Mouse (Mus musculus) ovary, postnatal 14 days (tissue): ENCODE measurements around the gene Fer.

Experiments used
- DNase-seq: peaks from one replicate; pipeline ENCODE4 v3.0.0; 2022; ENCODE audit warnings: low spot score

Fer gene

DNA sequence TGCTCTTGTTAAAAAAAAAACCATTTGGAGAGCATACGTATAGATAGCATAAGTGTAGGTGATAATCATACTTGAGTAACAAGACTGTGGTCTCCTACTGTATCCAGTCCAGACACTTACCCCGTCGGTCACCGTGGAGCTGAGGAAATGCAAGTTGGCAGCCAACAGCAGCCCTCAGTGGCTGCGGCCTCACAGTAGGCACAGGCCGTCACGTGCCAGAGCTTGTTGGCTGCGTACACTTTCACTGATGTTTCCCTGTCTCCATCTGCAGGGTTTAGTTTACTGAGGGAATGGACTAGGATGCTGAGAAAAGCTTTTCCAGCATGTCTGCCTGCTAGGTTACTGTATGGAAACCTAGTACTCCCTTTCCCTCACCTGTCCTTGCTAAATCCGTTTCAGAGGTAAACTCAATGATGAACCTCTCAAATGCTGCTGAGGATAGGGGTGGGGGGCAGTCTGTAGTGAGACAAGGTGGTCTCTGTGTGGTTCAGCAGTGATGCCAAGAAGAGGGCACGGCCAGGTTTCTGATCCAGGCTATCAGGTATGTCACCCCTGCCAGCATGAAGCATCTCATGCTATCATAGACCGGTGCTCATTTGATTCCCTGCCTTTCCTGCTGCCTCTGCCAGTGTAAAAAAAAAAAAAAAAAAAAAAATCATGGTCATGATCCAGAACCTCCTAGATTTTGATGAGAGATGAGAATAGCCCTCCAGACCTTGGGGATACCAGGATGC is 224.2 kb downstream of the Fer start:
- no peak for DNase-seq

DNA sequence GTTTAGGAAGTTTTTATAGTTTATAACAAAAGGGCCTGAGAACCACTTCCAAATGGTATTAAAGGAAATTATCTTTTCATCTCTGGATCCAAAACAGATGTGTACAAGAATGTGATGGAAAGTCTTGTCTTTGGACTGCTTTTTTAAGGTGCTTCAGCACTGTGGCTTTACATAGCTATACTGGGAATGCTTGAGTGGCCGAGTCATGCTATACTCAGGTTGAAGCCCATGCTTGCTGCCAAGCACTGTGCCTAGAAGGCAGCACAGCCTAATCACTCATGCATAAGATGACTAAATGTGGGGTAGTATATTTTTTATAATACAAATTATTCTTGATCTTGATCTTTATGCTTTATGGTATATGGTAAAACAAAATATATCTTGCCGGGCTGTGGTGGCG is 225.0 kb downstream of the Fer start:
- no peak for DNase-seq

DNA sequence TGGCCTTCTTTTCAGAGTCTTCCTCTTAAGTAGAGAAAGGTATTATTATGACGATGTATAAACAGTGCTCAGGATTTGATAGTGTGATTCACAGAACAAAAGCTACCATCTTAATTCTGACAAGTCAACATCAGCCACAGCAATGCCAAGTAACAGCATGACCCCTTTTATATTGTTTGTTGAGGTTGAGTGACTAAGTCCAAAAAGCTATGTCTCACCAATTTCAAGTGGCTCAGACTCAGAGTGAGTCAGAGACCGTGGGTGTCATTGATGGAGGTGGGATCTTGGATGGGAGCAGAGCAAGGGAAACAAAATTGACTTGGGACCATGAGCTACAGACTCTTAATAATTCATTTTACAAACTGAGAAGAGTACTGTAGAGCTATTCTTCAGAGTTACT is 230.9 kb downstream of the Fer start:
- no peak for DNase-seq

DNA sequence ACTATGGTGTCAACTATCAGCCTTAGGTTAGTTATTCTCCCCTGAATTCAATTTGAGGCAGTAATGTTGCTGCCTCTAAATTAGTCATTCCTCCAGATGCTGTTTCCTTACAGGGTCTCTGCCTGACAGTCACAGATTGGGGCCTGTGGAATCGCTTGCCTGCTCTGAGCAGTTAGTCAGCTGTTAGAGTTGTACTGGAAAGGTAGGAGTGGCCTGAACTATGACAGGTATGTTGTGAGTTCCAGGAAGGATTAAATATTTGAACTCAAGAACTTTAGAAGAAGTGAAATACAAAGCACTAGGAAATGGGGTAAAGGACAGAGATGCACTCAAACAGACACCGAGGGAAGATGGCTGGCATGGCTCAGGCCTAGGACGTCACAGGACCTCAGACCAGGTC is 233.9 kb downstream of the Fer start:
- no peak for DNase-seq

DNA sequence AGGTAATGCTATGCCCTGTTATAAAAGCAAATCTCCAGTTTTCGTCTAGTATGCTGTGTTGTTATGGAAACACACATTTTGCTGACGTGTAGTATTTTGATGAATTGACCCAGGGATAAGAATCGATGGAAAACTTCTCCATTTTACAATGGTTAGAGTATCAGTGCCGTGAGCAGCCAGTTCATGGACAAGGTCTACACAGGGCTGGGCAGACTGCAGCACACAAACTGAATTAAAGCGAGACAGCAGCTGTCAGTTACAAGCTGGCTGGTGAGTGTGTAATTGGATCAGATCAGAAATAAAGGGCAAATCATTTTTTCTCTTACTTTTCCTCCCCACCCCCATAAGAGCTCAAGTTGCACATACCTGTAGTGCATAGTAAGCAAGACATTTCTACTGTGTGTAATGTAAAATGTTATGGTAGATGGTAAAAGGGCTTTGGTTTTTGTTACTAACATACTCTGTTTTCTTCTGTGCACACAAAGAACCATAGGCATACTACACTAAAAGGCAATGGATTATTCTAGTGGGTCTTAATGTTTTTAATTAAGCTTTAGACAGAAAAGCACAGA is 235.0 kb downstream of the Fer start:
- no peak for DNase-seq

DNA sequence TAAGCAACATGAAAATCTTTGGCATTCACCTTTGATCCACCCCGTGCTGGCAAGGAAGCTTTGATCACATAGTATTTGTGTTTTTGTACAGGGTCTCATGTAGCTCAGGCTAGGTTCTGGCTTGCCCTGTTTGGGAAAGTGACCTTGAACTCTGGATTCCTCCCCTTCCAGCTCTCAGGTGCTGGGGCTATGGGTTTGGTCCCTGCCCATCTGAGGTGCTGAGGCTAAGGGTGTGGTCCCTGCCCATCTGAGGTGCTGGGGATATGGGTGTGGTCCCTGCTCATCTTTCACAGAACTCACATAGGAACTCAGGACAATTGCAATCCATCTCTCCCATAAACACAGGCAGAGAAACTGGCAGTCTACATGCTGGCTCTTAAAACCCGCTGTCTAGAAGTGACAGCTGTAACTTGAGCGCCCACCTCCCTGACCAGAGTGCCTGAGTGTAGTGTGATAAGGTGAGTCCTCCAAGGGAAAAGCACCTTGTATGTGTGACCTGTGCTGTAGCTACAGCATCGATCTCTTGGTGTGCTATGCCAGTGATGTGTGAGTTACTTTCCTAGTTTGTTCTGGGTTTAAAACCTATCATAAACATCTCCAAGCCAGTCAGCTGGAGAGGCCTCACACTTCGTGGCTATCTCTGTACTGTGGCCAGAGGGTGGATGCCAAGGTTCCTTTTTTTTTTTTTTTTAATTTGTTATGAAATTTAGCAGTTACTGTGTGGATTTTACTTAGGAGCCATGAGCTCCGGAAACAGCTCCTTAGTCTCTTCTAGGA is 236.7 kb downstream of the Fer start:
- DNase-seq: no peak

DNA sequence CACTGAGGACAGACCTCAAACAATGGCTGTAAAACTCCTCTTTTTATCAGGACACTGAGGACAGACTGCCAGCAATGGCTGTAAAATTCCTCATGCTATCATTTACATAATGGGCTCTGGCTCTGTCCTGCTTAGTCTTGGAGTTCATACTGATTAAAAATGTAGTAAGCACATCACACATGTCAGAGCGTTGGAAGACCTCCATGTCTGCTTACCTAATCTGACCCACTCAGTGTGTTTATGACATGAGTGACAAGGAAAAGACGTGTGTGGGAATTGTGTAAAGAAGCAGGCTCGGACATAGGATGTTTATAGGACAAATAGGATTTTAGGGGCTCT is 237.3 kb downstream of the Fer start:
- no peak for DNase-seq

DNA sequence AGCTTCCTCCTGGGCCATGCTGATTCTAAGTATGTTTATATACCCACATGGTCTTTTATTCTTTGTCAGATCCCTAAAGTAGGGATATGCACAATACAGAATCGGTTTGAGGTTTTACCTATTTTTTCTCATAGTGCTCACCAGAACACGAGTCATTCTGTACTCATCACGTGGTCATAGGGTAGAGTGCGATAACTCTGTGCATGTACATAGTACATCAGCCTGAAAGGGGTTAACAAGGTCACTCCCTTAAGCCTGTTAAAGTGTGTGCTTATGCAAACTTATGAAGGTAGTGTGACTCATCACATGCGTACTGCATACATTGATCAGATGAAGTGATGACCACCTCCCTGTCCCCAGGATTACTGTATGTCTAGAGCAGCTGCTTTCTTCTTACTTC is 245.9 kb downstream of the Fer start:
- DNase-seq: no peak

DNA sequence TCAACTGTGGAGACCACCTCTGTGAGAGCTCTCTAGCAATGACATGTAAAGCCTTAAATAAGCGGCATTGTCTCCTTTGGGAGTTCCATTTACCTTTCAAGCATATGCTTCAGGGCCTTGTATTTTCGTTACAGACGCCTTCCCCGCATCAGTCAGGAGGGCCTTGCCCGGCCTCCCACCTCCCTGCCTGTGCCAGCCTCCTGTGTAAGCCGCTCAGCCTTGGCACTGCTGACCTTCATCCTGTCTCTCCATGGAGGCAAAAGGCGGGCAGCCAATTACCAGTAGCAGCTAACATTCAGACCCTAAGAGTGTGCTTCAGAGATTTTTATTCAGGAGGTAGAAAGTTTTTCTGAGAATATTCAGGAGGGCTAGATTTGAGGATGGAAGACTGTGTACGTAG is 247.0 kb downstream of the Fer start:
- DNase-seq: no peak

DNA sequence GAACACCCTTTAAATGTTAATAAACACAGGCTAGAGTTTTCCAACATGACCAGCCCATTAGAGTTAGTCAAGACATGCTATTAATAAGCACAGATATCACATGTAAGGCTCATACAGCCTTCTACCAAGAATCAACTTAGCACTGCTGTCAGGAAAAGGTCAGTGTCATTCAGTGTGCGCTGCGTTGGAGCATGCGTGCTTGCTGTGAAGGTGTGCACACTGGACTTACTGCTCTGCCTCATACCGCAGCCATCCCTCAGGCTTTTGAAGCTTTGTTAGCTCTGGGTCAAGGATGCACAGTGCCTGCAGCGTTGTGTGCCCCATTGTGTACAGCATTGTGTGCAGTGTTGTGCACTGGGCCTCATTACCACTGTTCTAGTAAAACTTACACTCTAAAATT is 250.8 kb downstream of the Fer start:
- no peak for DNase-seq

DNA sequence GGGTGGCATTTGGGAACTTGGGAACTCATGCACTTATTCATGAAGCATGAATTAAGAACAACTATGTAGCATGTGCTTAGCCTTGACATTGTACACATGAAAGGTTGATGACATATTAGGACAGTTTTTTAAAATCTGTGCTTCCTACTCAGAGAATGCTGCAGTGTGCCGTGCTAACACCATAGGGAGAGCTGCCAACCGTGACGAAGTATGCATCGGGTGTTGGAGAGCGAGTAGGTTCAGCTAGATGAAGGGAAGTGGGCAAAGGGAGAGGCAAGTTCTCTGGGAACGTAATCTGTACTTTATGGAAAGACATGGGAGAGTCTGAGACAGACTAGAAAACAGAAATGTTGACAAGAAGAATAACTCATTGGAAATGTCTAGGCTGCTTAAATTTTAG is 253.9 kb downstream of the Fer start:
- no peak for DNase-seq

DNA sequence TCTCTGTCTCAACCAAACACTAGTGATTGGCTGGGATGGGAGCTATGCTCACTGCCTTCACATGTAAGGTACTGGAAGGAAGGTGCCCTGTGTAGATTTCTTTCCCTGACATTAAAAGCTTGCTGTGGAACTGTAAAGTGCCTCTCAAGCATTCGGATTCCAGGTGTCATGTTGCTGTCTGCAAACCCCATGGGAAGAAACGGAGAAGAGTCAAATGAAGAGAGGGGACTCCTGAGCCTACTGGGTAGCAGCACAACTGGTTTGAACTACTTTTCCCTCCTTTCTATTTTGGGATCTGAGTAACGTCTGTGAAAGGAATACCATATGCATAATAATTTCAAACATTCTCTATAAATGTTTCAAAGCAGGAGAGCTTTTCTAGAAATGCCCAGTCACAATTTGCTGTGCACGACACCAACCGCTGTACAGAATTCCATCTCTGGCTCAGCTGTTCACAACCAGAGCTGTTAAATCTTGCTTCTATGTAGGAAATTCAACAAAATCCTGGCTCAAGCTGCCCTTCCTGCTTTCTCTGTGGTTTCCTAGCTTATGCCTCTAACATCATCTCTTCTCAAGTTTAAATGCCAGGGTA is 256.9 kb downstream of the Fer start:
- DNase-seq: no peak

DNA sequence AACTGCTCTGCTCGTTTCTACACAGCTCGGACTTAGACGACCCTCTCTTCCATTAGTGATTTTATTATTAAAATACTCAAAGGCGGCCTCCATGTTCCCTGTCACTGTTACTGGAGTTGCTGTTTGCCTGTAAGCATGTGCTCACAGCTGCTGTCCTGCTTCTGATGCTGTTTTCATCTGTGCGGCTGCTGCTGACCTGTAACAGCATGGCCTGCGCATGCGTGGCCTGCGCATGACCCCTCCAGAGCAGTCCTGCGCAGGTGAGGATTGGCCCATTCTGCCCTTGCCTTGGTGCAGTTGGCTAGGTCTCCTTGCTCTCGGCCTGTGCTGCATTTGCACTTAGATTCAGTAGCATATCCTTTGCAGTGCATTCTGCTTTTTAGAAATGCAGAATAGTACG is 259.7 kb downstream of the Fer start:
- no peak for DNase-seq

DNA sequence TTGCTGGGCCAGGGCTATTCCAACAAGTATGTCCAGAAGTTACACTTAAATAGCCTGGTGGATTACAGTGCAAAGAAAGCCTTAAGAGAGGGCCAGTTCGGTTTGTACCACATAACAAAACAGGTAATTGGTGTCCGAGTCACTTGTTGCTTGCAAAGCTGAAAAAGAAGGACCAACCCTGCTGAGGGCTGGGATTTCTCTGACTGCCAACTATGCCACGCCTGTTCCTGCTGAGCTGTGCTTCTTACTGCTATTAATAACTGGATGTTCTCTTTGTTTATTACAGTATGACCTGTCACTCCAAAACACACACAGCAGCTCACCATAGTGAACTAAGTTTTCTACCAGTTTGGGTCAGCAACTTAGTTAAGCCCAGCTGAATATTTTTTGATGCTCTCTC is 260.9 kb downstream of the Fer start:
- no peak for DNase-seq

DNA sequence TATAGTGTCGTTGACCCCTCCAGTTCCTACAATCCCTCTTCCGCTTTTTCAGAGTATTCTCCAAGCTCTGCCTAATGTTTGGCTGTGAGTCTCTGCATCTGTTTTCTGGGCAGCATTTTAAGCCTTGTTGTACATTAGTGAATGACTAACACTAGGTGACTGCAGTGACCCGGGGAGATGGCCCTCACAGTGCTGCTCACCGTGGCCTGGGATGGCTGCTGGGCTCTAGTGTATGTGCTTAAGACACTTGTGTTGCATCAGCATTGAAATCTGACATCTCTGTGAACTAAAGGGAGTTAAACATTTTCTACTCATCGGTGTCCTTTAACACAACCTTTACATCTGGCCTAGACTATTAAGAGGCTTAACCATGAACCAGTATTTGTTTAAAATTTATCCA is 264.0 kb downstream of the Fer start:
- no peak for DNase-seq

DNA sequence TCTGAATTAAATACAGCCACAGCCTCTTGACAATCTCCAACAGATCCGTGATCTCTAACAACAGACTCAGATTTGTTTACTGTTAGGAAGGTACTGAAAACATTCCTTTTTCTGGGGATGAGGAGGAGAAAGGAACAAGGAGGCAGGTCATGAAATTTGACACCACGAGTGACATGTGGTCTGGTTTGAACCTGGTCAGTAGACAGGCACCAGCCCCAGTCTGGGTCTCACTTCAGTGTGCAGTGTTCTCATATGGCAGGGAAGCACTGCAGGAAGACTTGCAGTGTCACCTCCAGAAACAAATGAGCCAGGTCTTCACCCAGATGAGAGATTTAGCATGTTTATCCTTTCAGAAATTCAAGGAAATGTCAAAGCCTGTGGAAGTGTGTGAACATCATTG is 266.9 kb downstream of the Fer start:
- DNase-seq: no peak

DNA sequence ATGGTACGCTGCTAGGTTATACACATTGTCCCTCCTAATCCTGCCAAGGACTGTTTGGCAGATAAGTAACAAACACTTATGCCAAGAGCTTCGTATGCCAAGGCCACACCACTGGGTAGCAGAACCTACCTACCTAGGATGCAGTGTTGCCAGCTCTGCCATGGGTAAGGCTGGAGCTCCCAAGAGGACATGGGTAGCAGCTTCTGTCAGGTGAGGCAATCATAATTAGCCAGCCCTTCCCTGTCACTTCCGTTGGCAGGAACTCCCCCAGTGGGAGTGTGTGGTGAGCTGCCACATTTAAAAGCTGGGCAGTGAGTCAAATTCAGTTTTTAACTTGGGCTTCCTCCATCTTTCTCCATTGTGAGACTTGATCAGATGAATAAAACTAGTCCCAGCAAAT is 267.5 kb downstream of the Fer start:
- DNase-seq: peak; percentile 3

DNA sequence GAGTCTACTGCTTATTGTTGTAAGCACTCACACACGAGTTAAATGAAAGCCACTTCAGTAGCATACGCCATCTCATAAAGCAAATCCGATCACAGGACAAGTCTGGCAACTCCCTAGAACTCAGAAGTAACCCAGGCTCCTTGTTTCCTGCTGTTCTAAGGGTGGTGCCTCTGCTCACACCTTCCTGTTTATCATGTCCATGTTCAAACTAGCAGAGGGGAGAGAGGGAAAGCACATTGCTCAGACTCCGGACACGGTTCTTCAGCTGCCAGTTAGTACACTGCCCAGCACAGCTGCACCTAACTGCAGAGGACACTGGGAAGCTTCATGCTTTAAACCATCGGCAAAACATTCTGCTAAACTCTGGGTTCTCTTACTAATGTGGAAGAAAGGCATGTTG is 269.3 kb downstream of the Fer start:
- DNase-seq: no peak

DNA sequence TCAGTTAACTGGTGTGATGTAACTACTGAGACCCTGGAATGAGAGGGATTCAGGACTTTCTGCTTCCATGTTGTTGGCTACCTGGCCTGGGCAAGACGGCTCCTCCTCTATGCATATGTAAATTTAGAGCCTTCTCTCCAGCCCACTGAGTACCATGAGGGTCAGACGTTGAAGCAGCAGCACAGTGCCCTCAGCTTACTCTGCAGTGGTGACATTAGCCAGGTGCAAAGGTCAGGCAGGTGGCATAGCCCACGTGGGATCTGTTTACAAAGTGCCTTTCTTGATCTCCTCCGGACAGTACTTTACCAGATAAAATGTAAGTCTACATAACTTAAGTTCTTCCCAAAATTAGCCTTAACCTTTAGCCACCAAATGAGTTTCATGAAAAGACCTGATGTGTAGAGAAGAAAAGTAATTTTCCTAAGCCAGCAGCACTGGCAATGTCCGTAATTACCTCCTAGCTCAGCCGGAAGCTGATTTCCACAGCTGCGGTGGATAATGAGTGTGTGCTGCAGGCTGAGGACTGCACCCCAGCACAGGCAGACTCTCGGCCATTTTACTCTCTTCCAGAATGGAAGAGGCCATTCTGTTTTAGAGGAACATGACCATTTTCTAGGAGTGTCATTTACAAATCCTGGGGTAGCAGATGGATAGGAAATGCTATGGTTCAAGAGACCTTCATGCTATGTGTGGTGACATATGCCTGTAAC is 273.2 kb downstream of the Fer start:
- DNase-seq: no peak

DNA sequence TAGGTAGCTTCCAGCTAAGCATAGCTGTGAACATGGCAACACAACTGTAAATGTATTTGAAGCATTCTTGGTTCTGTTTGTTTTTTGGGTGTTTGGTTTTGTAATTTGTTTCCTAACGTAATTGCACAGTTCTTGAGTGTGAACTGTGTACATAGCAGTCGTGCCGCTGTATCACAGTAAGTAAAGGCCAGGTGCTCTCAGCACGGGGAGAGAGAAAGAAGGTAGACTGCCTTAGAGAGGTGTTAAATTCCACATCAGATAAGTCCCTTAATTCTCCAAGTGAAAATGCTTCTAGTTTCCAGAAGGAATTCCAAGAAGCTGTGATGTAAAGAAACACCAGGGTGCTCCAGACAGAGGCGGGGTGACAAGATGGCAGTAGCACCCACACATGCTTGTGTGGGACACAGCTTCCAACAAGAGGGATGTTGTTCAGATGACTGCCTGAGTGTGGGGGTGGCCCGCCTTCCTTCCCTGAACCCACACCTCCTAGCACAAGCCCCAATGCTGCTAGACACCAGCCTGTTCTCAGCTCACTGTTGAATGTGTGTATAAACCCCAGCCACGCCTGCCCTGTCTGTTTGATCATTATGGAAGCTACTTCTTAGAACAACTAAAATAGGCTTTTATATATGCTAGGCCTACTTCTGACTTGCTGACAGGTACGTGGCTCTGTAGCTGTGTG is 275.3 kb downstream of the Fer start:
- DNase-seq: no peak

DNA sequence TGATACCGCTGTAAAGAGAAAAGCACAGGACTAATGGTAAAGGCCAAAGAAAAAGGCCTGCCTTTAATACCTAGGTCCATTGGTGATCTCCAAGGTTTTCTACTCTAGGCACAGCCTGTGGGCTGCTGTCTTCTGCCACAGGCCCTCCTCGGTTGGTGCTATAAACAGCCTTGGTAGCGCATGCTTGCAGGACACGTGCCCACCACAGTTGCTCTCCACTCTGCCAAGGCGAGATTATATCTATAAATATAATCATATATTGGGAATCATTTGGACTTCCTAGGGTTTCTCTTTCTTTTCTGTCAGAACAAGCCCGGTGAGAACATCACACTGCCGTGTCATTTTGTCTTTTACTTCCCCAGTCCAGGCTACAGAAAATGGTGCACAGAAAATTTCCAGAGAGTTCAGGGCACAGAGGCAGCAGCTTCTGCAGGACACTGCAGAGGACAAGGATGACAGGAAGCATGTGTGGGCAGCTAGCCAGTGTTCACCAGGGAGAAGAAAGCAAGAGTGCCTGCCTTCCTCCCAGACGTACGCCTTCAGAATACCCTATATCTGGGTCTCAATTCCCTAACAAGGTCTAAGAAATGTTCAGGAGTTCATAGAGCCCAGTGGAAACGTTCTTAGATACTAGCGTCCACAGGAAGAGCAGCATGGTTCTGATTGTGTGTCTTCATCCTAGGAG is 276.5 kb downstream of the Fer start:
- DNase-seq: no peak
